Mouse (Mus musculus) right cerebral cortex, postnatal 25 days (tissue): ENCODE data around the gene Mysm1.

ENCODE experiments used
- DNase-seq: peaks from one replicate; pipeline ENCODE4 v3.0.0; 2022

Mysm1 gene

GRCm38 (mm10) chr4:94978590-94979499 lies at the start of gene Mysm1:
Gene Mysm1, minus strand, starts transcription at chr4:94979100.
- DNase-seq: peak; percentile 95

GRCm38 (mm10) chr4:95025847-95026600 lies 47.1 kb upstream of the Mysm1 start:
- DNase-seq: no peak

- no peak for DNase-seq
These were observed 44.6 kb upstream of the Mysm1 start for GRCm38 (mm10) chr4:95023350-95023953.

- no peak for DNase-seq
These were observed 43.0 kb upstream of the Mysm1 start for GRCm38 (mm10) chr4:95021649-95022637.

- no peak for DNase-seq
These were observed 41.3 kb upstream of the Mysm1 start for GRCm38 (mm10) chr4:95020201-95020600.

- no peak for DNase-seq
These were observed 39.3 kb upstream of the Mysm1 start for GRCm38 (mm10) chr4:95018221-95018620.

- no peak for DNase-seq
These were observed 33.8 kb upstream of the Mysm1 start for GRCm38 (mm10) chr4:95012706-95013105.

- DNase-seq: no peak
These were observed 33.4 kb upstream of the Mysm1 start for GRCm38 (mm10) chr4:95012256-95012655.

- DNase-seq: peak; percentile 73
These were observed 29.5 kb upstream of the Mysm1 start for GRCm38 (mm10) chr4:95008175-95009057.

GRCm38 (mm10) chr4:95007759-95008158 lies 28.9 kb upstream of the Mysm1 start:
- DNase-seq: no peak

- DNase-seq: no peak
These were observed 26.4 kb upstream of the Mysm1 start for GRCm38 (mm10) chr4:95005251-95005830.

GRCm38 (mm10) chr4:95001043-95001775 lies 22.3 kb upstream of the Mysm1 start:
- DNase-seq: no peak

GRCm38 (mm10) chr4:95000147-95000546 lies 21.2 kb upstream of the Mysm1 start:
- DNase-seq: no peak

- no peak for DNase-seq
These were observed 20.3 kb upstream of the Mysm1 start for GRCm38 (mm10) chr4:94999249-94999648.

- no peak for DNase-seq
These were observed 17.0 kb upstream of the Mysm1 start for GRCm38 (mm10) chr4:94995862-94996261.

- DNase-seq: no peak
These were observed 11.3 kb upstream of the Mysm1 start for GRCm38 (mm10) chr4:94990204-94990603.

GRCm38 (mm10) chr4:94987725-94988124 lies 8.8 kb upstream of the Mysm1 start:
- no peak for DNase-seq

- DNase-seq: no peak
These were observed 608 bp upstream of the Mysm1 start for GRCm38 (mm10) chr4:94979500-94979915.

- no peak for DNase-seq
These were observed 5.6 kb downstream of the Mysm1 start for GRCm38 (mm10) chr4:94973321-94973720.

- DNase-seq: no peak
These were observed 26.1 kb downstream of the Mysm1 start for GRCm38 (mm10) chr4:94952773-94953172.
